Mouse (Mus musculus): ENCODE measurements around the gene Cavin4. TPM values are rescaled to one million over a fixed set of nuclear protein-coding genes. Genes with fewer than 3 reads are reported as not detected.

Gene Cavin4
- polyA plus RNA-seq, 1 experiment from 2014 or later, result 0.12 TPM

DNA sequence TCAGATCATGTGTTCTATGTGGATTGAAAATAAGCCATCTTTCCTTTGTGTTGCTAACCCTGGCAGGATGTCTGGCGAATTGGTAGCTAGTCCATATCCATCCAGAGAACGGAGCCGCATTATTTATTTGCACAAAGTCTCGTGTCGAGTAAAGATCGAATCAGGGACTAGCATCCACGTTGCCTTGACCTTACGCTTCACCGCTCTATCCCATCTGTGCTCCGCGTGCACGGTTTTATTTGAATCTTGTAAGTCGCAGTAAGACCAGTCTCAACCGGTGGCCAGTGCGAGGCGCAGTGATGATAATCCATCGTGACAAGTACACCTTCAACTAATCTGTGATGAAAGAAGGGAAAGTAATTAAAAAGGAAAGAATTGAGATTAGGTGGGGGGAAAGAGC, 23.8 kb upstream of the Cavin4 start:
- ATAC-seq (ENCODE audit: low read depth), result no peak
- DNase-seq, result no peak
- no peak overlapping the region for H3K27ac ChIP-seq
- H3K4me2 ChIP-seq, result no peak overlapping the region
- H3K9me3 ChIP-seq (replicated peaks), result no peaks in the 10 kb centered on the region
- H3K4me1 ChIP-seq (replicated peaks), result no peaks in the 10 kb centered on the region
- H3K9ac ChIP-seq, result no peak overlapping the region
- H3K36me3 ChIP-seq, result no peaks in the 10 kb centered on the region
- 86% methylated on average over 17 of the region's 17 CpGs for WGBS (ENCODE audit: insufficient replicate concordance)
- no peaks in the 10 kb centered on the region for H3K27me3 ChIP-seq
- H3K4me3 ChIP-seq (replicated peaks), result no peak overlapping the region

- Histone ChIP-seq H3K9ac (no peak overlapping the region), H3K27me3 (no peaks in the 10 kb centered on the region)
These were observed 19.5 kb upstream of the Cavin4 start for GRCm38 (mm10) chr4:48643801-48644200.

GRCm38 (mm10) chr4:48646143-48646542, 17.2 kb upstream of the Cavin4 start:
- no peaks in the 10 kb centered on the region for H3K9me3 ChIP-seq (replicated peaks)
- H3K36me3 ChIP-seq, result no peaks in the 10 kb centered on the region
- H3K27me3 ChIP-seq, result no peaks in the 10 kb centered on the region
- DNase-seq, result no peak
- 81% methylated on average over 5 of the region's 5 CpGs for WGBS (ENCODE audit: insufficient replicate concordance)
- H3K27ac ChIP-seq, result no peak overlapping the region
- no peak overlapping the region for H3K9ac ChIP-seq
- H3K4me1 ChIP-seq (replicated peaks), result no peaks in the 10 kb centered on the region
- H3K4me2 ChIP-seq, result no peak overlapping the region
- no peak for ATAC-seq (ENCODE audit: low read depth)
- H3K4me3 ChIP-seq (replicated peaks), result no peak overlapping the region

More at GRCm38 (mm10) chr4:48643801-48644200, 19.5 kb upstream of the Cavin4 start:
- H3K4me2 ChIP-seq, result no peak overlapping the region
- H3K27ac ChIP-seq, result no peak overlapping the region
- H3K4me3 ChIP-seq (replicated peaks), result no peak overlapping the region
- 75% methylated on average over 6 of the region's 6 CpGs for WGBS (ENCODE audit: insufficient replicate concordance)
- H3K9me3 ChIP-seq (replicated peaks), result no peaks in the 10 kb centered on the region
- H3K36me3 ChIP-seq, result no peaks in the 10 kb centered on the region
- ATAC-seq (ENCODE audit: low read depth) (no peak), DNase-seq (no peak)
- no peaks in the 10 kb centered on the region for H3K4me1 ChIP-seq (replicated peaks)

DNA sequence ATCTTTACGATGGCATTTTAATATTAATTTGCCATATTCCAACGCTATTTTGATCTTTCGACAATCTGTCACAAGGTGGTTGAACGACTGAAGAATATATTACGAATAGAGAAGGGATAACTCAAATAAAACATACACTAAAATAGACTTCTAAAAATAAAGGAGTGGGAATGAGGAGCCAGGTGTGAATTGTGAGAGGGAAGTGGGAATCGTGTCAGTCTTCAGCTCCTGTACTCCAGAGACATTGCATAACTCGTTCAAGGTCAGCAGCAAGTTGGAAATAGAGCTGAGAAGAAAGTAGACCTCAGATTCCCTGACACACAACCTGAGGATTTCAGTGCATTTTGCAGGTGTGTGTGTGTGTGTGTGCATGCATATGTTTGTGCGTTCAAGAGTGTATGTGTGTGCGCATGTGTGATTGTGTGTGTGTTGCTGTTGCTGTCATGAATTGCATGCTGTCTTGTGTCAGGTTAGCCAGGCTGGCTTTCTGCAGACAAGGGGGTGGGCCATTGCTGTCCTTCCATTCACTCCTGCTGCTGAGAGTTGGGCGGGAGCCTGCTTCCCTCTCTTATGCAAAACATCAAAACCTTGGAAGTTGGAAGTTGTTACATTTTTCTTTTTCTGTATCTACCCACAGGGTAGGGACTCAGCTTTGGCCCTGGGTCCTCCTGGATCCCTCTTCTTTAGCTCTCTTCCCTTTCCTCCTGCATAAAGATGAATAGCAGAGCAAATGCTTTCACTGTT, 12.5 kb upstream of the Cavin4 start:
- H3K9ac ChIP-seq, result no peak overlapping the region
- no peaks in the 10 kb centered on the region for H3K36me3 ChIP-seq
- DNase-seq, result no peak
- H3K4me2 ChIP-seq, result no peak overlapping the region
- no peak overlapping the region for H3K27ac ChIP-seq
- H3K27me3 ChIP-seq, result no peaks in the 10 kb centered on the region
- no peaks in the 10 kb centered on the region for H3K9me3 ChIP-seq (replicated peaks)
- H3K4me1 ChIP-seq (replicated peaks), result no peaks in the 10 kb centered on the region
- 74% methylated on average over 10 of the region's 10 CpGs for WGBS (ENCODE audit: insufficient replicate concordance)
- H3K4me3 ChIP-seq (replicated peaks), result no peak overlapping the region
- no peak for ATAC-seq (ENCODE audit: low read depth)

- no peaks in the 10 kb centered on the region for H3K27me3 ChIP-seq
- WGBS (ENCODE audit: insufficient replicate concordance), result 82% methylated on average over 4 of the region's 4 CpGs
- no peak overlapping the region for H3K9ac ChIP-seq
- ATAC-seq (ENCODE audit: low read depth) (no peak), DNase-seq (no peak)
- H3K9me3 ChIP-seq (replicated peaks), result no peaks in the 10 kb centered on the region
- no peak overlapping the region for H3K27ac ChIP-seq
- no peak overlapping the region for H3K4me3 ChIP-seq (replicated peaks)
- no peaks in the 10 kb centered on the region for H3K36me3 ChIP-seq
- H3K4me2 ChIP-seq, result no peak overlapping the region
- no peaks in the 10 kb centered on the region for H3K4me1 ChIP-seq (replicated peaks)
These were observed 9.2 kb upstream of the Cavin4 start for GRCm38 (mm10) chr4:48654118-48654517.

DNA sequence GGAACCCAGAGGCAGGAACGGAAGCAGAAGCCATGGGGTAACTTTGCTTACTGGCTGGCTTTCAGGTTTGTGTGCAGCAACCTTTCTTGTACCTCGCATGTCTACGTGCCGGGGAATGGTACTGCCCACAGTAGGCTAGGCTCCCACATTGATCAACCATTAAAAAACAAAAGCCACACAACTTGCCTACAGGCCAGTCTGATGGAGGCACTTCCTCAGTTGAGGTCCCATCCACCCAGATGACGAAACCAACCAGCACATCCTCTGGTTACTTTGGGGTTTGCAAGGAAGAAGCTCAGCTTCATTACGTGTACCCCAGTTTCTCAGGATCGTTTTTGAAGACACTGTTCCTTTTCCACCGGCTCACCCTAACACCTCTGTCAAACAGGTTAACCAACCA, 6.8 kb upstream of the Cavin4 start:
- Histone ChIP-seq H3K4me1 (replicated peaks) (no peaks in the 10 kb centered on the region), H3K9me3 (replicated peaks) (no peaks in the 10 kb centered on the region), H3K27ac (no peak overlapping the region), H3K9ac (no peak overlapping the region), H3K27me3 (no peaks in the 10 kb centered on the region), H3K4me2 (no peak overlapping the region), H3K4me3 (replicated peaks) (no peak overlapping the region), H3K36me3 (no peaks in the 10 kb centered on the region)
- ATAC-seq (ENCODE audit: low read depth) (no peak), DNase-seq (no peak)
- WGBS (ENCODE audit: insufficient replicate concordance), result 78% methylated on average over 8 of the region's 8 CpGs

DNA sequence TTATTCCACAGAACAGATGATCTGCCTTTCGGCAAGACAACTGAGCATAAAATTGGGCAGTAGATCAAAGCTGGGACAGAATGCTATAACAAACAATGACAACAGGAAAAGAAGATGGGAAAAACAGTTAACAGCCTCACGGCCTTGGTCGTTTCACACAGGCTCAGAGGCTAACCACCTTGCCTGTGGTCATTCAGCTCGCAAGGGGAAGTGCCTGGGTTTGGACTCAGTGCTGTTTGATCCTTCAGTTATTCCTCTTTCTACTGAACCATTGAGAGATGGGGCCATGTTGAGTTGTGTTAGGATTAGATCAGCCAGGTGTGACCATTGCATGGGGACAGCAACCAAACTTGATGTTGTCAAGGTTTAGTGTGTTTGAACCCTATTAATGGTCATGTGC, 3.2 kb upstream of the Cavin4 start:
- ATAC-seq (ENCODE audit: low read depth), result no peak
- no peak overlapping the region for H3K4me2 ChIP-seq
- H3K27me3 ChIP-seq, result no peaks in the 10 kb centered on the region
- WGBS (ENCODE audit: insufficient replicate concordance), result 56% methylated on average over 4 of the region's 4 CpGs
- no peak overlapping the region for H3K27ac ChIP-seq
- no peak for DNase-seq
- no peak overlapping the region for H3K9ac ChIP-seq
- no peaks in the 10 kb centered on the region for H3K36me3 ChIP-seq
- H3K4me1 ChIP-seq (replicated peaks), result no peaks in the 10 kb centered on the region
- no peaks in the 10 kb centered on the region for H3K9me3 ChIP-seq (replicated peaks)
- no peak overlapping the region for H3K4me3 ChIP-seq (replicated peaks)

DNA sequence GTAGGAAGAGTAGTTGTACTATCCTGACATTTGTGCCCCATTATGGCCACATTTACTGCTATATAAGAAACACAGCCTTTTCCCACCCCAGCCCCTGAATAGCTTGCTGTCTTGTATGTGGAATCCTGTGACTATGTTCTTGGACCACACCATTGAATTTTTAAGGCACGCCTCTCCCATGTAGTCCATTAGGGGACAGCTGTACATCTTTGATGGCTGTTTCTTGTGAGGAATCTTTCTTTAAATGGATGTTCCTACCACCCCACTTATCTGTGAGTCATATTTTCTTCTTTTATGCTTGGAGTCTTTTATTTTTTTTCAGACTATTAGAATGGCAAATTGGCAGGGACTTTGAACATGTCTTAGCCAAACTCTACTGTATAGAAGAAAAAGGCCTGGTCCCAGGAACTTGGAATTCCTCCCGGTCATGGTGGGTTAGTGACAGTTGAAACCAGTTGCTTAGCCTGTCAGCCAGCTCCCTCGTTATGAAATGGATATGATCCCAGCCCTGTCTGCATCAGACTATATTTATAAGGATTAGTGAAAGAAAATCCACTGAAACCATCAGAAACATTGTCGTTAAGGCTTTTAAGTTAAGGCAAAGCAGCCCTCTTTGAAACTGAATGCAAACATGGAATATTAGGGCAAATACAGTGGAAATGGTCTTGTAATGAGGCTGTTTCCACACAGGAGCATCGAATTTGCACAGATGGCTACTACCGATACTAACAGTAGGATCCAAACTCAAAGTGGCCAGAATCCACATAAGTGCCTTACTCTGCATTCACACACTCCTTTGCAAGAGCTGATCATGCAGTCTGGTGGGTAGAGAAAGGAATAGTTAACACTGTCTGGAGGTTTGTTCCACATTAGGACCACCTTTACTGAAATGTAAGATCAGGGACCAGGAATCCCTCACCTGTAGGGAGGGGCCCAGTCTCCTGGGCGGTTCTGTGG, 2.4 kb upstream of the Cavin4 start:
- DNase-seq, result no peak
- Histone ChIP-seq H3K4me3 (replicated peaks) (no peak overlapping the region), H3K9me3 (replicated peaks) (no peaks in the 10 kb centered on the region), H3K9ac (no peak overlapping the region), H3K27ac (no peak overlapping the region), H3K27me3 (no peaks in the 10 kb centered on the region), H3K36me3 (no peaks in the 10 kb centered on the region), H3K4me1 (replicated peaks) (no peaks in the 10 kb centered on the region), H3K4me2 (no peak overlapping the region)
- WGBS (ENCODE audit: insufficient replicate concordance), result 73% methylated on average over 7 of the region's 7 CpGs
- no peak for ATAC-seq (ENCODE audit: low read depth)

DNA sequence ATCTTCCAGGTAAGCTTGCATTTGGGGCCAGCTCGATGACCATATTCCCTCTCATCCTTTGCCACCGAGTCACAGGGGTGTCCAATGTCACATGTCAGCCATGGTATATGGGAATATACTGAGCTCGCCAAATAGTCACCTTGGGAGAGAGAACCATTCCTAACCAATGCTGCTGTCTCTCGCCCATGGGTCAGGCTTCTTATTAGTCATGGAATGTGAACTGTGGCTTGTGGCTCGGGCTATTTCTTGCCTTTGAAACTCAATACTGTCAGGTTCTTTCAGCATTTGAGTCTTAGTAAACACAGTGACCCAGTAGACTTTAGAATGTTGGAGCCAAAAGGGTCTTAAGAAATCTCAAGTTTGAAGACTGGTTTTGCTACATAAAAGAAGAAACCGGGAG, 707 bp downstream of the Cavin4 start:
- Histone ChIP-seq H3K36me3 (no peaks in the 10 kb centered on the region), H3K4me2 (no peak overlapping the region), H3K9me3 (replicated peaks) (no peaks in the 10 kb centered on the region), H3K27me3 (no peaks in the 10 kb centered on the region), H3K4me3 (replicated peaks) (no peak overlapping the region), H3K27ac (no peak overlapping the region), H3K9ac (no peak overlapping the region), H3K4me1 (replicated peaks) (no peaks in the 10 kb centered on the region; the same call in 1 of the 2 replicates)
- ATAC-seq (ENCODE audit: low read depth) (no peak), DNase-seq (no peak)
- WGBS (ENCODE audit: insufficient replicate concordance), result 71% methylated on average over 6 of the region's 6 CpGs

DNA sequence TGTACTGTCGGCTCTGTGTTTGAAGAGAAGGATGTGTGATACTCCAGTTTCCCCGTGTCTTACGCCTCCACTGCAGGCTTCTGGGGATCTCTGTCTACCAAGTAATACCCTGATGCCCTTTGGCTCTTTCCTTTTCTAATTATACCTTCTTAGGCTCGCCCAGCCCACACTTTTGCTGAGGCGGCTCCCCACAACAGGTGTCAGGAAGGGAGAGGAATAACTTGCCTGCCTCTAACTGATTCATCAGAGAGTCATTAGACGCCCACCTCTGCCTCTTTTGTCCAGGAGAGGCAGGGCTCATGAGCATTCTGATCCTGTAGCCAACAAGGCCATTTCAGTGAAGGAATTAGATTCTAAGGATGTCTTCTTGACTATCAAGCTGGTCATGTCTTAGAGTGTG, 4.0 kb downstream of the Cavin4 start:
- no peaks in the 10 kb centered on the region for H3K27me3 ChIP-seq

DNA sequence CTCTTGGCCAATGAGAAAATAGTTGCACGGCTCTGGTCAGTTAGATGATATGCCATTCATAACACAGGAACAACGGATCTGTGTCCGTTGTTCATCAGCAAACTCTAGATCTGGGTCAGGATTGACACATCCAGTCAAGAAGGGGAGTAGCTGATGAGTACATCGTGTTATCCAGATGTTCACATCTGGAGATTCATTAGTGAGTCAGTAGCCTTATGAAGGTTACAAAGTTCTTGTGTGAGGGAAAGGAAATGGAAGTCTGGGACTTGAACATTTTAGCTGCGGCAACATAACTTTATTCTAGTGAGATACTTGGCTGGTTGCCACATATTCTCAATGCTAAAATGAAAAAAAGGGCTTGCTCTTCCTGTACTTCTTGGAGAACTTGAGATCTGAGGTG, 9.6 kb downstream of the Cavin4 start:
- Histone ChIP-seq H3K9ac (no peak overlapping the region), H3K27me3 (no peaks in the 10 kb centered on the region), H3K27ac (no peak overlapping the region), H3K36me3 (no peaks in the 10 kb centered on the region), H3K4me3 (replicated peaks) (no peak overlapping the region), H3K4me1 (replicated peaks) (no peaks in the 10 kb centered on the region; the same call in 1 of the 2 replicates), H3K4me2 (no peak overlapping the region), H3K9me3 (replicated peaks) (no peaks in the 10 kb centered on the region)
- WGBS (ENCODE audit: insufficient replicate concordance), result 74% methylated on average over 5 of the region's 5 CpGs
- DNase-seq (no peak), ATAC-seq (ENCODE audit: low read depth) (no peak)

More for the DNA sequence above, 4.0 kb downstream of the Cavin4 start:
- Histone ChIP-seq H3K36me3 (no peaks in the 10 kb centered on the region), H3K4me2 (no peak overlapping the region), H3K9ac (no peak overlapping the region), H3K4me1 (replicated peaks) (no peaks in the 10 kb centered on the region; the same call in 1 of the 2 replicates), H3K27ac (no peak overlapping the region), H3K4me3 (replicated peaks) (no peak overlapping the region), H3K9me3 (replicated peaks) (no peaks in the 10 kb centered on the region)
- WGBS (ENCODE audit: insufficient replicate concordance), result 66% methylated on average over 6 of the region's 6 CpGs
- ATAC-seq (ENCODE audit: low read depth) (no peak), DNase-seq (no peak)

All from liver, embryonic 13.5 days (tissue).